Mouse (Mus musculus) lung, postnatal 36 days (tissue): Measurements from ENCODE around the gene Kctd15.

Source experiments
- DNase-seq: peaks from one replicate; pipeline ENCODE4 v3.0.0; 2022; ENCODE audit warnings: mixed read lengths

Gene Kctd15

DNA sequence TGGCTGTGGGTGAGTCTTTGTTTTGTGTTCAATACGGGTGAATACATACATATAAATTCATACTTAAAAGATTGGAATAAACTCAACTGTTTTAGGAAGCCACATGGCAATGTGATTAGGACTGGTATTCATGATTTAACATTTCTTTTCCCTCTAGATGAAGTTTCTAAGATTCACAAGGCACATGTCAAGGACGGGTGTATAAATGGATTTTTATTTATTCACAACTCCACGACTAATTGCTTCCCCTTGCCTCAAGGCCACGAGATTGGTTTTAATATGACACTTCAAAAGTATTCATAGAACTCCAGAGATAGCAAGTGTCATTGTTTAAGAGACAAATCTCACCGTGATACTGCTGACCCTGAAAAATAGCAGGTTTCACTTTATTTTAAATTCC, at the start of gene Kctd15:
Gene Kctd15, minus strand, starts transcription at position 101 of the 400 bp plus-strand sequence.
- DNase-seq, result no peak

DNA sequence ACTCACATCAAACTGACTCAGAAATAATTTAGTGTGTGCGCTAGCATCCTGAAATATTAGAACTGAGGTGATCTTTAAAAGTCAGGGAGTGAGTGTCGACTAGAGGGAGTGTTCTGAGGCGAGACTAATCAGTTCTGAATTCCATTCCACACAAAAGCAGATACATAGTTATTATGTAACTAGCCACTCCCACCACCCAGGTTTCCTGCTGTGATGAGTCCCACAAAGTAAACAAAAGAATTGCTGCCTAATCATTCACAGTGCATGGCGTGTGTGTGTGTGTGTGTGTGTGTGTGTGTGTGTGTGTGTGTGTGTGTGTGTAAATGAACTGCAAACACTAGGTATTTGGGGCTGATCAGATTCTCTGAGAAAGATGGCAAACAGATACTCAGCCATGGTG, 47.9 kb upstream of the Kctd15 start:
- DNase-seq, result peak; percentile 32

DNA sequence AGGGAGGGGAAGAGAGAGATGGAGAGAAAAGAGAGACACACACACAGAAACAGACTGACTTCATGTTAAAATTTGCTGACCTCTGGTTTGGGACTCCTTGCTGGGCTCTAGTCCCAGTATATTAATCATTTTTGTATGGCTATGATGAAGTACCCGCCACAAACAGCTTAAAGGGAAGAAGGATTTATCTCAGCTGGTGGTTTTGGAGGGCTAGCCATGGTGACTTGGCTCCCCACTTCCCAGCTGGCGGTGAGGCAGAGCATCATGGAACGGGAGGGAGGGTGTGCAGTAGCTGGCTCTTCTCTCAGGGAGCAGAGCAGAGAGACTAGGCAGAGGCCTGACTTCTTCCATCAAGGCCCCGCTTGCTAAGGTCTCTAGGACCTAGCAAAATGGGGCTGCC, 46.9 kb upstream of the Kctd15 start:
- DNase-seq, result peak; percentile 52

DNA sequence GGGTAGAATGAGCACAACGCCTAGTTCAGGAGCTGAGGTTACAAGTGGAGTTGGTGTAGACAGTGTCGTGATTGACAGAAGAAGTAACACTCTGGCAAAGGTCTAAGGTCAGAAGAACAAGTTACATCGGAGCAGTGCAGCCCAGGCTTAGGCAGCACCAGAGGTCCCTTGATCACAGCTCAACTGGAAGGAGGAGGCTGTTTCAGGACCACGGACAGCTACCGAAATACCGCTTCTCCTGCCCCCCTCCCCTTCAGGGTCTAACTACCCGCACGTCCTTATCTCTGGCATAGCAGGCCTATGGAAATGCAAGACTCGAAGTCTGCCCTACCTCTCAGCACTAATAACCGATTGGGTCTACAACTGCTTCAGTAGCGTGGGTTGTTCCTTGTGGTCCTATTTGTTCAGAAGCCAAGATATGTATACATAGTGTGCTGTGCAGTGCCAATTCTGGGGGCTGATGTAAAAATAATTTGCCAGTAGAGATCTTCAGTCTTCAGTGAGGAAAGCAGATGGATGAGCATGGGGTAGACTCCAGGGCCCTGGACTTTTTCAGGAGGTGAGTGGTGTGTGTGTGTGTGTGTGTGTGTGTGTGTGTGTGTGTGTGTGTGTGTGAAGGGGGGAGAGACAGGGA, 46.3 kb upstream of the Kctd15 start:
- DNase-seq, result peak; percentile 26

DNA sequence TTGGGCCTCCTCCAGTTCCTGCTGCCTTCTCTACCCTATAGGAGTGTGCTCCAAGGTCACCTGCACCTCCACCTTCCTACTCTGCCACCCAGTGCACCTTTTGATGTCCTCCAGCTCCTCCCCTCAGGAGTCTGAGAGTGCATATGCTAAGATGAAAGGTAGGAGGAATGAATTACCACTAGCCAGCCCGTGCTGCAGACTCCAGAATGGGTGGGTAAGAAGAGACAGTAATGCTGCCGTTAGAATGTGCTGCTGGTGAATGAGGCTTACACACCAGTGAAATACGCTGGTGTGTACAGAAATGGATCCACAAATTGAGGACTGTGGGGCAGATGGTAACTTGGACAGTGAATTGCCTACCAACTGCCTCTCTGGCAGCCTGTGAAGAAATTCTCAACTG, 43.4 kb upstream of the Kctd15 start:
- DNase-seq, result no peak

DNA sequence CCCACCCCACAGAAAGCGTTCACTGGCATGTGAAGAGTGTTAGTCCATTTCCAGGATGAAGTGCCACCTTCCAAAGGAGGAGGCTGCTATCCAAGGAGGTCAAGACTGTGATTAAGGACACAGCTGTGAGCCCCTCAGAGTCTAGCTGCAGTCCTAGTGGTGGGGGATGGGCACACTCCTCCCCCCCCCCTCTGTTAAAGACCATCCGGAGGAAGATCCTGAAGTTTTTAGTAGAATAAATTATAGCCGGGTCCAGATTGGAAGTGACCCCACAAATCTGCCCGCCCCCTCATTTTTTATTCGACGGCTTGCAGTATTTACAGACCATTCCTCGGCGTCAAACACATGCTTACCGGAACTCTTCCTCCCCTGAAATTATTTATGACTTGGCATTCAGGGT, 41.7 kb upstream of the Kctd15 start:
- no peak for DNase-seq

DNA sequence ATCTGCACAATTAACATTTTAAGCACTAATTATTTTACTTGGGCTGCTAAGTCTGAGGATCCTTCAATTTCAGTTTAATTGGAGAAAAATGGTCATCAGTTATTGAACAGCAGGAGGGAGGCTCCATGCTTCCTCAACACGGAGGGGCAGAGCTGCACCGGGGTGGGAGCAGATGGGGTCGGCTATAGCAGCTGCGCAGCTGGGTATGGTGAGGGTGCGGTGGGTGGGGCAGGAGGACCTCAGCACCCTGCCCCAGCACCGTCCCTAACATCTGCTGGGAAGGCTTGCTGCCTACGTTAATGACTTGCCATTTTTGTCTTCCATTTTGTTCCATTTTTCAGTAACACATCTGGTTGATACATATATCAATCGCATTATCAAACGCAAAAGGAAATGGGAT, 39.6 kb upstream of the Kctd15 start:
- no peak for DNase-seq

DNA sequence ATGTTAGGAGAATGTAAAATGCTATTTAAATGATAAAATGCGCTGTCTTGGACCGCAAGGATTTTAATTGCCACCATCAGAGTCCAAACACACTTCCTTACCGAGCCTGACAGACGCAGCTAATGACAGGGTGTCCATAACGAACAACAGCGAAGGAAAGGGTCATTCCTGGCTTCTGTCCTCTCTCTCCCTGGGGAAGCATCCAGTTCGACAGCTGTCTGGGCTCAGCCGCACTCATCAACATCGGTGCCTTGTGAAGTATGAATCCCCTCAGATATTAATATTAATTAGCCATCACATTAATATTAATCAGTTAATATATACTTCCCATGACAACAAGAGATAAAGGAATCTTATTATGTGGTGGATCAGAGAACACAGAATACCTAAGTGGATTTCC, 38.4 kb upstream of the Kctd15 start:
- peak; percentile 69 for DNase-seq

DNA sequence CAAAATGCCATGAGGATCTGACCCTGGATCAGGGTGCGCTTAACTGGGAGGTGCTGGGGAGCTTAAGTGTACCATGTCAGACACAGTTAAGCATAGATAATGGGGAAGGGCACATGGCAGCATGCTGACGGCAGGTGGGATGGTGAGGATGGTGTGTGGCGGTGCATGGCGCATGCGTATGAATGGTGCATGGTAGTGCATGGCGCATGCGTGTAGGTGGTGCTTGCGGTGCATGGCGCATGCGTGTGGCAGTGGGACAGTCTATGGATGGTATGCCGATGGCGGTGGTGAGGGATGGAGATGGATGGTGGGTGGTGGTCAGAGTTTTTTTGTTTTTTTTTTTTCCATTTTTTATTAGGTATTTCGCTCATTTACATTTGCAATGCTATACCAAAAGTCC, 37.4 kb upstream of the Kctd15 start:
- no peak for DNase-seq

DNA sequence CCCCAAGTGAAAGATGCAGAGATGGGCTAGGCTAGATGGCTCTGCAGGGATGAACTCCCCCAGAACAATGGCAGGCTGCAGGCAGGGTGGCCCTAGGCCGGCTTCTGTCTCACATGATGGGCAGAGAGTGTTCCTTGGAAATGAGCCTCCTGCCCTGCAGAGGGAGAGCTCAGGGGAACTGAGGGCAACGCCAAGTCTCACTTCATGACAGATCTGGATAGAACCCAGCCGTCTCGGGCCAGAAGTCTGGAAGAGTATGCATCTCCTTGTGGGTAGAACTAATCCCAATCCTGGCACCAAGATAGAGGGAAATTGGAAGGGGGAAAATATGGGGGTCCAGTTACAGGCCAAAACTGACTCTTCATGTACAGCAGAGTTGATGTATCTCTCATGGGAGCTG, 36.5 kb upstream of the Kctd15 start:
- DNase-seq, result peak; percentile 31

DNA sequence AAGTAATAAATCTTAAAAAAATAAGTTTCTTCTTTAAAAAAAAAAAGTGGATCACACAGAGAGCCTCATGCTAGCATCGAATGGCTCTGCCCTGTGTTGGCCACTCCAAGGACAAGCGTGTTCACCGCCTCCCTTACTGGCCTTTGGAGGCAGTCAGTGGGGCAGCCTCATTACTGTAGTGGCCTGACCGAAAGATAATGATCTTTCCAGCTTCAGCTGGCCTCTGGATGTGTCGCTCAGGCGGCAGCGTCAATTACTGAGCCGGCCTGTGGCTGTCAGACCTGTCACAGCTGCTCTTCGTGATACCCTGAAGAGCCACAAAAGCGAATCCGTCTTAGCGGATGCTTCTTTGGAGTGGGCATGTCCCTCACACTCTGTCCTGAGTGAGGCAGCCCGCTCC, 33.6 kb upstream of the Kctd15 start:
- no peak for DNase-seq

DNA sequence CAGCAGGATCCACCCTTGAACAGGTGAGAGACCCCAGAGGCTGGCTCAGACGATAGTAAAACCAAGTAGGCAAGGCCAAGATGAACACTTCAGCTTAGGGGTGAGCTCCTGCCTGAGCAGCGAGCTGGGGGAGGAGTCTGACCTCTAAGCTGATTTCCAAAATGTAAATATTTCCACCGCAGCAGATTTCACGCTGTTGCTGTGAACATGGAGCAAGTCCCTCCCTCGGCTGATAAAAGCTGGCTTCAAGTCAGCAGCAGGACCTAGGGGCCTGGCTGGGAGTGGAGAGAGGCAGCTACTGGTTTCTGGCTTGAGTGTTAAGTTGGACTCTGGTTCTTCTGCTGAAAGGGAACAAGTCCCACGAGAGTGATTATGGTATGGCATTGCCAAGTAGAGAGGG, 32.5 kb upstream of the Kctd15 start:
- no peak for DNase-seq

DNA sequence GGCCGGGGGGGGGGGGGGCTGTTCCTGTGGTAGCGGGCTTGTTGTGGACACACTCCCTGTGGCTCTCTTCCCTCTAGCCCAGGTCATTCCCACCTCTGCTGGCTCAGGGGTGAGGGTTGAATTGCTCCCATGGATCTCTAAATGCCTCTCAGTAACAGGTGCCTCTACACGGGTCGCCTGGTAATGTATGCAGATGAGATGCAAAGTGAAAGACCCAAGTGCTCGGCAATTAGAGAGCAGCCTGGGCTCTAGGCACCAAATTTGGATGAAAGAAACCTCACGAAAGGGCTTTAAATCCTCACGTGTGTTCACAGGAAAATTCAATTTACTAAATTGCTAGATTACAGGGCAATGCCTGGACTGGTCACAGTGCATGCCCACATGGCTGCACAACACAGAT, 29.3 kb upstream of the Kctd15 start:
- DNase-seq, result no peak

DNA sequence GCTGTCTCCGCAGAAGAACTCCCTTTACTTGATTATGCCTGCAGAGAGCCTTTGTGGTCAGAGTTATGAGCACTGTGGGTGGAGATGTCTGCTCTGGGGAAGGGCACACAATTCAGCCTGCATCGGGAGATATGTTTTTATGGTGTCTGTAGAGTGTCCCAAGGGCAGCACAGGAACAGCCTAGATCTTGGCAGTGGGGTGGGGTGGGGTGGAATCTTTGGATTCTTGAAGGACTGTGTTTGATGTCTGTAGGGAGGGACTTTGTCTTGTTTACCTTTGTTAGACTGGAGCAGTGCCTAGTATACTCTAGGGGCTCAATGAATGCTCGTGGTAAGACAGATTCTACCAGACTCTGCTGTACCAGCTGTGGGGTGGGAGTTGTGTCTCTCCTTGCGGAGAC, 28.6 kb upstream of the Kctd15 start:
- DNase-seq, result no peak

DNA sequence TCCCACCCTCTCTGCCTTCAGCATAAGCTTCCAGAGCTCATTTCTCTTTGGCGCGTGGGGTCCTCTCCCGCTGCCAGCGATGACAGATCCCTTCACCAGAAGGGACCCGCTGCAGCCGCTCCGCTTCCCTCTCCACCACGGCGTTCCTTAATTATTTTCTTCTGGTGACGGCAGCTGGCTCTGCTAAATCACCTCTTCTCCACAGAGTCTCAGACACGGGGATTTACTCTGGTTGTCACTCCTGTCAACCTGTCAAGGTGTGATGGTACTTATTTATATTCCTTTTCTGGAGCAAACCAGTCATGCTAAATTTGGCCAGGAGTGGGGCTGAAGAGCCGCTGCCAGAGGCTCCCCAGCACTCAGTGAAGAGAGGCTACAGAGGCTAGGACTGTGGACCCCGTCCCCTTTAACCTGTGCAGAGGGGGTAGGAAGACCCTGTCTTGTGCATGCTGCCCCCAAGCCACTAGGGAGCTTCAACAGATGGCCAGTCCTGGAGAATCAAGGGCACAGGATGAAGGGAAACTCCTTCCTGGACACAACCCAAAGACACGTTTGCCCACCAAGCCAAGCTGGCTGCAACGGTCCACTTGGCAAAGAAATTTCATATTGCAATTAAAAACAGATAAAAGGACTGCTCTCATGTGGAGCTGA, 24.4 kb upstream of the Kctd15 start:
- DNase-seq, result no peak

DNA sequence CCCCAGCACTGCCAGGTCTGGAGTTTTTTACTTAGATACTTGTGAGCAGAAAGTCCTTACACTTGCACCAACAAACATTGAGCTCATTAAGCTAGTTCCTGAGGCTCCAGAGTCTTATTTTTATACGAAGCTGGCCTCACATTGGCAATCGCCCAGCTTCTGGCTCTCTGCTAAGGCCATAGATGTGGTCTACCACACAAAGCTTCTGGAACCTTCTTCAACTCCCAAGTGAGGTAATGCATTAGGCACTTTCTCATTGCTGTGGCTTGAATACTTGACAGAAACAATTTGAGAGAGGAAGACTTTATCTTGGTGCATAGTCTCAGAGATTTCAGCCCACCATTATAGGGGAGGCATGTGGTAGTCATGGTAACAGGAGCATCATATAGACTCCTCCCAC, 23.4 kb upstream of the Kctd15 start:
- DNase-seq, result no peak

DNA sequence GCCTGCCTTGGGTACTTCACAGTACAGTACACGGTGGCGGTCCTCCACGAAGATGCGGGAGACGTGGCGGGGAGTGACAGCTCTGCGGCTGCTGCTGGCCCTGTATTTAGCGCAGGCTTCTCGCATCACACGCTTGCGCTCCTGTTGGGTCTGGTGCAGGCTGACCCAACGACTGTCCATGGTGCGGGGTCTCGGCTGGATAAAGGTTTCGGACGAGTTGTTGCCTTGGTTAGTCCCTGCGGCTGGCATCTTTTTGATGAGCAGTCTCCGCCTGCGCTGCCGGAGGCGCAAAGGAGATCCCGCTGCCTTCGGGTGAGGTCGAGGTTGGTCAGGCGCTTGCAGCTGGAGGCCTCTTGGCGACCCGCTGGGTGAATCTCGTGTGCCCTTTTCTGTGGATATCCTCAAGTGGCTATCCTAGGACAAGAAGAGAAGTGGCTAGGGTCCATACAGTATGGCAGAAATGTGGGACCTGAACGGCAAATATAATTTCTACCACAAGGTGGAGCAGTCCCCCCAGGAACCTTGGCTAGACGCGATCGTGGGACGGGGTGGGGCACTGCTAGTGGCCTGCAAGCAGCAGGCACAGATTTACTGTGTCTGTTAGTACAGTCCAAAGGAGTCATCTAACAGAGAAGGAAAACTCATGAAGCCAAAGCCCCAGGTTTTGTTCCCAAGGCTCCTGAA, 19.4 kb upstream of the Kctd15 start:
- DNase-seq, result peak; percentile 85

DNA sequence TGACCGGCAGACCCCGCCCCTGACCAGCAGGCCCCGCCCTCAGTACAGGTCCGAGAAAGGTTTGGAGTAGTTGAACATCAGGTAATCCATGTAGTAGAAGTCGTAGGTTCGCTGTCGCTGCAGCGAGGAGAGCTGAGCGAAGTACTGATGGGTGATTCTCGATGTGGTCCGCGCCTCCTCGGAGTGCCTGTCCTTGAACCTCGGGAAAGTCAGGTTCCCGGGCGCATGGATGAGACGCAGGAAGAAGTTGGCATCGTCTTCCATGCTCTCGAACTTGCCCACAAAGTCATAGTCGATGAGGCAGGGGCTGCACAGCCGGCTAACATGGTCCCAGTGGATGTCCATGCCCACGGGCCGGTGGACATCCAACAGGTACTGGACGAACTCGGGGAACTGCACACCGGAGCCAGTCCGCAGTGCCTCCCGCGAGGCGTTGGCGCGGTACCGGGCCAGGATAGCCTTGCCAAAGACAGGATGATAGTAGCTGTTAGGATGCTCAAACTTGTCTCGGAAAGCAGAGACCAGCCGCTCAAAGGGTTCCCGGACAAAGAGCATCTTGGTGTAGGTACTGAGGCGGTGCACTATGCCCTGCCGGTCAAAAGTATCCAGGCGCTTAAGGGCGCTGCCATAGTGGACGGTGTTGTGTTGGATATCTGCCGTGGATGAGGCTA, 18.7 kb upstream of the Kctd15 start:
- DNase-seq, result no peak

DNA sequence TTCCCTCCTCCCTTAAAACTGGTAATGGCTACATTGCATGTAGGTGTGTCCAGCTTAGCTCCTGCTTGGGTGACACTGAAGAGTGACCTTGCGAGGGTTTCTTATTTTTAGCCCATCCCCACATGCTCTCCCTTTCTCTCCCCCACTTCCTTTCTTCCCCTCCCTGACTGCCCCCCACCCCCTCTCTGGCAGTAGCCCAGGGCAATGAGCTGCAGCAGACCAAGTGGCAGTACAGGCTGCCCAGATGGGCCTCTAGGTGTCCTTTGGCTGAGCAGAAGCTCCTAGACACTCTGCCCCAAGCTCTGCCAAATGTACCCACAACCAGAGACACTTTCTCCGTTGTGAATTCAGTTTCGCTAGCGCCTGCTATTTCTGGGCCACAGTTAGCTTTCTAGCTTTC, 16.4 kb upstream of the Kctd15 start:
- DNase-seq, result no peak

DNA sequence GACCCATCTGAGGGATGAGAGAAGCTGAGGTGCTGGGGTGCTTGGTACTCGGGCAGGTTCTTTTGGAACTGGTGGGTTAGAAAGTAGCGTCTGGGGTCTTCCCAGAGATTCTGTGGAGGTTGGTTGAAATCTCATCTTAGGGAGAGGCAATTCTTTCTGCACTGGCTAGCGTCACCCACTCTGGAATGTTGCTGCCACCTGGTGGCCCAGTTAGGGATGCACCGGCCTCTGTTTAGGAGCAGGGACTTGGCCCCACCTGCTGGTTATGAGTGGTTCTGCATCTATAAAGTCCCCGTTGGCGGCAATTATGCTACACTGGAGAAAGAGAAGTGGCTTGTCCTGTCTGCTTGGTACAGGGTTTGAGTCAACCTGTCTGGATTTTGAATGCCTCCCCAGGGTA, 15.4 kb upstream of the Kctd15 start:
- peak; percentile 94 for DNase-seq

DNA sequence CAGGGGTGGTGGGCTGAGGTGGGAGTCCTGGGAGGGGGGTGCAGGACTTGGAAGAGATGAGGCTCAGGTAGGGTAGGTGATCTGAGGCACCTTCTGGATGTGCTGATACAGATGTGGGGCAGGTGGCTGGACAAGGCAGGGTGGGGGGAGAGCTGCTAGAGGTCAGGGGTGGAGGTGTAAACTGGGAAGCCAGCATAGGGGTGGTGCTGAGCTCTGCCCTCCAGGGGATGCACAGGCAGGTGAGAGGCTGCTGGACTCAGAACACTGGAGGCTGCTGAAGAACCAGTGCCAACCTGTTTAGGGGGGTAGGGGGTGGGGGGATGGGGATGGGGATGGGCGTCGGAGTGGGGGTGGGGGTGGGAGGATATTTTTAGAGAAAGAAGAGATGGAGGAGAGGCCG, 14.2 kb upstream of the Kctd15 start:
- no peak for DNase-seq

DNA sequence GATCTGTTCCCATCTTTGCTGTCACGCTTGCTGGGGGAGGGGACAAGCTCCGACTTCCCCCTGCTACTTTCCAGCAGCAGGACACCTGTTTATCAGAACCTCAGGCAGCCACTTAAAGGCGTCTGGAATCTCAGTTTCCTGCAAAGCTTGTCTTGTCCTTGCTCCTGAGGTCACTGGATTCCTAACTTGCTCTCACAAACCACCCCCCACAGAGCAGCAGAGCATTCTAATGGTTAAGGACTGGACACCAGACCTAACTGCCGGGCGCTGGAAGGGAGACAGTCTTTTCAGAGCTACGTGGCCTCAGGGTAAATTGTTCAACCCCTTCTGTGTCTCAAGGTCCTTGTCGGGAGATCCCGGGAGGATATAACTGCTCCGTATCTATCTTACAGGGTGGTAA, 12.8 kb upstream of the Kctd15 start:
- no peak for DNase-seq

DNA sequence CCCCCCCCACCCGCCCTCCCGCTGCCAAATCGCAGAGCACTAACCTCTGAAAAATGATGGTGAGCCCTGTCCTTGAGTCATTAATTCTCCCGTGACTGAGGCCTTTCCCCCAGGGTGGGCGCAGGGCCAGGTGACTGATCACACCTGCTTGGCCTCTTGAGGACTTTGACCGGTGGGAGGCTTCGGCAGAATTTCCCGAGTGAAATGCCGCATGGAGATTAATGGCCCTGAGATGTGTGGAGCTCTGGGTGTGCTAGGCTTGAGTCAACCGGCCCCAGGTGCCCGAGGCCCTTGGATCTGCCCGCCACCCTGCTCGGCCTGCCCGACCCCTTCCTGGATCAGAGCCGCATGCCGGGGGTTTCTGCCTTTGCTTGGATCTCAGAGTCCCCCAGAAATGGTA, 11.3 kb upstream of the Kctd15 start:
- no peak for DNase-seq

DNA sequence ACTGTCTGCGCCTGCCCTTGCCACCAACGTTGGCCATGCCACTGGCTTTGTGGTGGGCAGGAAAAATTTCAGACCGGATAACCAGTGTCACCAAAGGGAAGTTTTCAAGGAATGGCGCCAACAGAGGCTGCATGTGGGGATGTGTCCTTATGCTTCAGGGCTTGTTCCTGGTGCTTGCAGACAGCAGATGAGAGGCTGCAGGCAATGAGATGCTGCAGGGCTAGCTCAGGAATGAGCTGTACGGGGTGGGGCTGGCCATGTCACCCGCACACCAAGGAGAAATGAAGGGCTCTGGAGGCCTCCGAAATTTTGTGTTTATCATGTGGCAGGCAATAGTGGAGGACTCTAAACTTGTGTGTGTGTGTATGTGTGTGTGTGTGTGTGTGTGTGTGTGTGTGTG, 6.6 kb upstream of the Kctd15 start:
- no peak for DNase-seq
